Mouse (Mus musculus): ENCODE data around the gene Kars. TPM values are rescaled to one million over a fixed set of nuclear protein-coding genes. Genes with fewer than 3 reads are reported as not detected.

Kars gene
- polyA plus RNA-seq, 2 experiments, result 124 to 204 TPM

- TF ChIP-seq POLR2A (IDR thresholded peaks at IDR 0.05; ENCODE audit: borderline replicate concordance, extremely low read depth, insufficient read depth, insufficient read length), result no peak
- Histone ChIP-seq H3K9me3 (ENCODE audit: control insufficient read depth, low read length) (no peaks in the 10 kb centered on the region), H3K4me3 (replicated peaks; ENCODE audit: low read length) (no peak overlapping the region), H3K4me2 (replicated peaks; ENCODE audit: low read depth, low read length, severe bottlenecking) (no peak overlapping the region), H3K27me3 (ENCODE audit: control insufficient read depth, insufficient read depth, low read length) (no peaks in the 10 kb centered on the region), H3K27ac (replicated peaks; ENCODE audit: low read depth, low read length) (no peak overlapping the region), H3K4me1 (ENCODE audit: control insufficient read depth, insufficient read depth, low read length) (no peaks in the 10 kb centered on the region), H3K9ac (ENCODE audit: low read depth, low read length, severe bottlenecking) (no peak overlapping the region), H3K36me3 (ENCODE audit: control insufficient read depth, insufficient read depth, low read length) (no peaks in the 10 kb centered on the region)
- no peak for DNase-seq (ENCODE audit: low spot score)
- ATAC-seq (ENCODE audit: low FRiP score, low read depth), result no peak
- WGBS, result 88% methylated on average over 4 of the region's 4 CpGs
Measured at GRCm38 (mm10) chr8:111963546-111963945, 47.6 kb downstream of the Kars start.

GRCm38 (mm10) chr8:111963091-111963490 lies 48.0 kb downstream of the Kars start:
- Histone ChIP-seq H3K4me3 (replicated peaks; ENCODE audit: low read length) (no peak overlapping the region), H3K27ac (replicated peaks; ENCODE audit: low read depth, low read length) (no peak overlapping the region), H3K4me2 (replicated peaks; ENCODE audit: low read depth, low read length, severe bottlenecking) (no peak overlapping the region), H3K36me3 (ENCODE audit: control insufficient read depth, insufficient read depth, low read length) (no peaks in the 10 kb centered on the region), H3K27me3 (ENCODE audit: control insufficient read depth, insufficient read depth, low read length) (no peaks in the 10 kb centered on the region), H3K9me3 (ENCODE audit: control insufficient read depth, low read length) (no peaks in the 10 kb centered on the region), H3K4me1 (ENCODE audit: control insufficient read depth, insufficient read depth, low read length) (no peaks in the 10 kb centered on the region), H3K9ac (ENCODE audit: low read depth, low read length, severe bottlenecking) (no peak overlapping the region)
- ATAC-seq (ENCODE audit: low FRiP score, low read depth) (no peak), DNase-seq (ENCODE audit: low spot score) (no peak)
- no peak for TF ChIP-seq POLR2A (IDR thresholded peaks at IDR 0.05; ENCODE audit: borderline replicate concordance, extremely low read depth, insufficient read depth, insufficient read length)
- 75% methylated on average over 10 of the region's 10 CpGs for WGBS

GRCm38 (mm10) chr8:111962589-111962988 lies 48.5 kb downstream of the Kars start:
- Histone ChIP-seq H3K4me2 (replicated peaks; ENCODE audit: low read depth, low read length, severe bottlenecking) (no peak overlapping the region), H3K27ac (replicated peaks; ENCODE audit: low read depth, low read length) (no peak overlapping the region), H3K9ac (ENCODE audit: low read depth, low read length, severe bottlenecking) (no peak overlapping the region), H3K4me3 (replicated peaks; ENCODE audit: low read length) (no peak overlapping the region), H3K9me3 (ENCODE audit: control insufficient read depth, low read length) (no peaks in the 10 kb centered on the region), H3K36me3 (ENCODE audit: control insufficient read depth, insufficient read depth, low read length) (no peaks in the 10 kb centered on the region), H3K4me1 (ENCODE audit: control insufficient read depth, insufficient read depth, low read length) (no peaks in the 10 kb centered on the region), H3K27me3 (ENCODE audit: control insufficient read depth, insufficient read depth, low read length) (no peaks in the 10 kb centered on the region)
- ATAC-seq (ENCODE audit: low FRiP score, low read depth), result no peak
- DNase-seq (ENCODE audit: low spot score), result no peak
- 71% methylated on average over 1 of the region's 1 CpGs for WGBS
- TF ChIP-seq POLR2A (IDR thresholded peaks at IDR 0.05; ENCODE audit: borderline replicate concordance, extremely low read depth, insufficient read depth, insufficient read length), result no peak

- Histone ChIP-seq H3K4me1 (ENCODE audit: control insufficient read depth, insufficient read depth, low read length) (no peaks in the 10 kb centered on the region), H3K9me3 (ENCODE audit: control insufficient read depth, low read length) (no peaks in the 10 kb centered on the region), H3K27me3 (ENCODE audit: control insufficient read depth, insufficient read depth, low read length) (no peaks in the 10 kb centered on the region), H3K9ac (ENCODE audit: low read depth, low read length, severe bottlenecking) (no peak overlapping the region), H3K4me2 (replicated peaks; ENCODE audit: low read depth, low read length, severe bottlenecking) (no peak overlapping the region), H3K4me3 (replicated peaks; ENCODE audit: low read length) (no peak overlapping the region), H3K27ac (replicated peaks; ENCODE audit: low read depth, low read length) (no peak overlapping the region), H3K36me3 (ENCODE audit: control insufficient read depth, insufficient read depth, low read length) (peaks cover 11% of the 10 kb centered on the region)
- 78% methylated on average over 3 of the region's 3 CpGs for WGBS
- TF ChIP-seq POLR2A (IDR thresholded peaks at IDR 0.05; ENCODE audit: borderline replicate concordance, extremely low read depth, insufficient read depth, insufficient read length), result no peak
- DNase-seq (ENCODE audit: low spot score) (no peak), ATAC-seq (ENCODE audit: low FRiP score, low read depth) (no peak)
Measured at GRCm38 (mm10) chr8:111961330-111961729, 49.8 kb downstream of the Kars start.

- Histone ChIP-seq H3K4me2 (replicated peaks; ENCODE audit: low read depth, low read length, severe bottlenecking) (no peak overlapping the region), H3K4me1 (ENCODE audit: control insufficient read depth, insufficient read depth, low read length) (no peaks in the 10 kb centered on the region), H3K9ac (ENCODE audit: low read depth, low read length, severe bottlenecking) (no peak overlapping the region), H3K36me3 (ENCODE audit: control insufficient read depth, insufficient read depth, low read length) (peaks cover 13% of the 10 kb centered on the region), H3K9me3 (ENCODE audit: control insufficient read depth, low read length) (no peaks in the 10 kb centered on the region), H3K27ac (replicated peaks; ENCODE audit: low read depth, low read length) (no peak overlapping the region), H3K27me3 (ENCODE audit: control insufficient read depth, insufficient read depth, low read length) (no peaks in the 10 kb centered on the region), H3K4me3 (replicated peaks; ENCODE audit: low read length) (no peak overlapping the region)
- no peak for TF ChIP-seq POLR2A (IDR thresholded peaks at IDR 0.05; ENCODE audit: borderline replicate concordance, extremely low read depth, insufficient read depth, insufficient read length)
- ATAC-seq (ENCODE audit: low FRiP score, low read depth) (no peak), DNase-seq (ENCODE audit: low spot score) (no peak)
- 70% methylated on average over 15 of the region's 15 CpGs for WGBS
Measured at GRCm38 (mm10) chr8:111960591-111961321, 50.4 kb downstream of the Kars start.

Data from limb, embryonic 14.5 days (tissue).